Mouse (Mus musculus) liver, embryonic 11.5 days (tissue): Measurements from ENCODE around the gene Arsa. TPM values are rescaled to one million over a fixed set of nuclear protein-coding genes. Genes with fewer than 3 reads are reported as not detected.

ENCODE experiments used
- ATAC-seq: fragments of 200-750 bp; cut with Nextera tagmentation; replicated peaks from 2 replicates; pipeline ENCODE4 v1.8.0; 2017; ENCODE audit warnings: moderate number of reproducible peaks, mild to moderate bottlenecking, moderate TSS enrichment, moderate library complexity; ENCODE audit not compliant: low FRiP score
- DNase-seq: peaks from one replicate; pipeline ENCODE4 v3.0.0-alpha.2; 2017; ENCODE audit warnings: low spot score
- H3K27ac ChIP-seq: fragments of 300-500 bp; sonication (generic); 2 replicates; pipeline ENCODE4 v1.5.1; 2014; ENCODE audit warnings: mild to moderate bottlenecking, low read depth, low read length, control low read depth
- H3K27me3 ChIP-seq: fragments of 300-500 bp; sonication (generic); replicated peaks from 2 replicates; pipeline ENCODE4 v1.6.1; 2014; ENCODE audit warnings: low read length, mixed read lengths; ENCODE audit not compliant: control insufficient read depth, insufficient read depth
- H3K36me3 ChIP-seq: fragments of 300-500 bp; sonication (generic); 2 replicates; pipeline ENCODE4 v1.6.1; 2014; ENCODE audit warnings: mild to moderate bottlenecking, low read length, moderate library complexity, mixed read lengths; ENCODE audit not compliant: control insufficient read depth, insufficient read depth
- H3K4me1 ChIP-seq: fragments of 300-500 bp; sonication (generic); replicated peaks from 2 replicates; pipeline ENCODE4 v1.6.1; 2014; ENCODE audit warnings: low read length, mixed read lengths; ENCODE audit not compliant: control insufficient read depth, insufficient read depth
- H3K4me2 ChIP-seq: fragments of 300-500 bp; sonication (generic); 2 replicates; pipeline ENCODE4 v1.6.1; 2014; ENCODE audit warnings: mild to moderate bottlenecking, control low read depth, moderate library complexity
- H3K4me3 ChIP-seq: fragments of 300-500 bp; sonication (generic); 2 replicates; pipeline ENCODE4 v1.5.1; 2014; ENCODE audit warnings: low read depth, low read length, control low read depth
- H3K9ac ChIP-seq: fragments of 300-500 bp; sonication (generic); 2 replicates; pipeline ENCODE4 v1.6.1; 2014; ENCODE audit warnings: low read depth, low read length, control low read depth
- H3K9me3 ChIP-seq: fragments of 300-500 bp; sonication (generic); 2 replicates; pipeline ENCODE4 v1.6.1; 2016; ENCODE audit warnings: low read length, inconsistent platforms, mixed read lengths; ENCODE audit not compliant: control insufficient read depth
- WGBS: fragments of 180-500 bp; shearing (Covaris S2); extraction: QIAGEN DNeasy Blood & Tissue Kit; methylation state at CpG from one replicate; pipeline ENCODE4 v1.1.7; 2014; 5-methylcytosine and 5-hydroxymethylcytosine counted together
- polyA plus RNA-seq: library from polyadenylated mRNA; unstranded; fragments of >200 nt; fragmentation: Nextera tagmentation; extraction: Ambion mirVana; gene quantifications from 2 replicates; pipeline ENCODE4 v1.2.1, GENCODE M21; 2014

Arsa gene
- polyA plus RNA-seq, 1 experiment from 2014 or later, result 9.0 TPM

DNA sequence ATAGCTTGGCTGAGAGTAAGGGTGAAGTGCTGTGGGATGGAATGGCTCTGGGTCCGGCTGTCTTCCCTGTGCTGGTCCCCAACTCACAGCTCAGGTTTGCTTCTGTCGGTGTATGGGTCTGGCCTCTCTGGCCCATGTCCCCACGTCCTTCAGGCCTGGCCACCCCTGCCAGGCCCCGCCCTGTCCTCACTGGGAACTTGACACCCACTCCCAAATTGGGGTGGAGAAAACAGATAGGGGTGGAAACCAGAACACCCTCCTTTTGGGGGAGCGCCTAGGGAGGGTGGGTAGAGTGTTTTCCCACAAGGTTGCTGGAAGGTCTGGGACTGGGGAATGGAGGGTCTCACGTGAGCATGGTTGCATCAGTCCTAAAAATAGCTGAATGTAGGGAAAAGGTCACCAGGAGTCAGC is 51.5 kb downstream of the Arsa start, which contains the start of gene Cpt1b:
Gene Cpt1b (minus strand): TSS at position 153 of the 411 bp plus-strand sequence.
- H3K9ac ChIP-seq, result no peak within 1 kb of the TSS
- no peaks in the 10 kb centered on the region for H3K27me3 ChIP-seq
- no peaks in the 10 kb centered on the region for H3K9me3 ChIP-seq
- peaks cover 7% of the 10 kb centered on the region; the same call in 1 of the 2 replicates for H3K36me3 ChIP-seq
- H3K27ac ChIP-seq, result no peak within 1 kb of the TSS
- H3K4me3 ChIP-seq, result no peak within 1 kb of the TSS
- ATAC-seq (no peak), DNase-seq (no peak)
- WGBS, result 49% methylated on average over 6 of the region's 6 CpGs
- peak within 1 kb of the TSS; percentile 27 for H3K4me2 ChIP-seq
- peaks cover 8% of the 10 kb centered on the region for H3K4me1 ChIP-seq

DNA sequence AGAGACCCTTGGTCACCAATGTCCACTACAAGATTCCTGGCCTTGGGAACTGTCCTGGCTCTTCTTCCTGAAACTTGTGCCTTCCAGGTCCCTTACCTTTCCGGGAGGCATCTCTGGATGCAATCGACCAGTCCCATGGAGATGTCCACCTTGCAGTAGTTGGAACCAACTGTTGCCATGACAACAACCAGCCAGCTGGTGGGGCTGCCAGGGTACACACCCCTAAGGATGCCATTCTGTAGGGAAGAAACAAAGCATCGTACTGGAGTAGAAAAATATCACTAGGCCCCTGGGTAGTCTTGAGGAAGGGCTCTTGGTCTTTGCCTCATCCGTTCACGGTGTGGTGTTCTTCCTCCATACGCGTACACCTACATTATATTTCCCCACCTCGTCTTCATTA is 52.6 kb downstream of the Arsa start:
- H3K9ac ChIP-seq, result no peak overlapping the region
- no peaks in the 10 kb centered on the region for H3K9me3 ChIP-seq
- H3K4me1 ChIP-seq, result peaks cover 8% of the 10 kb centered on the region
- no peak overlapping the region for H3K27ac ChIP-seq
- ATAC-seq, result no peak
- 87% methylated on average over 8 of the region's 8 CpGs for WGBS
- DNase-seq, result no peak
- H3K4me2 ChIP-seq, result no peak overlapping the region
- no peaks in the 10 kb centered on the region for H3K27me3 ChIP-seq
- H3K36me3 ChIP-seq, result peaks cover 9% of the 10 kb centered on the region; the same call in 1 of the 2 replicates
- H3K4me3 ChIP-seq, result no peak overlapping the region

Other genes starting within 250 kb of the Arsa start
- 51.4 and 52.2 TPM in 2 replicates for gene Sbf1, start 162.1 kb downstream of the Arsa start, polyA plus RNA-seq
- gene Adm2, start 154.7 kb downstream of the Arsa start, polyA plus RNA-seq, result 6.6 and 7.0 TPM in 2 replicates
- 2.0 and 2.7 TPM in 2 replicates for gene Miox, start 143.0 kb downstream of the Arsa start, polyA plus RNA-seq
- 44.1 and 46.0 TPM in 2 replicates for gene Lmf2, start 121.8 kb downstream of the Arsa start, polyA plus RNA-seq
- 163 TPM in 2 replicates for gene Ncaph2, start 121.7 kb downstream of the Arsa start, polyA plus RNA-seq
- 8.1 and 9.7 TPM in 2 replicates for gene Sco2, start 103.6 kb downstream of the Arsa start, polyA plus RNA-seq
- gene Tymp, start 100.4 kb downstream of the Arsa start, polyA plus RNA-seq, result 1.5 and 1.8 TPM in 2 replicates
- 0.43 and 0.71 TPM in 2 replicates for gene Odf3b, start 98.1 kb downstream of the Arsa start, polyA plus RNA-seq
- gene Klhdc7b, start 92.5 kb downstream of the Arsa start, polyA plus RNA-seq, result not detected in 2 replicates
- not detected in 2 replicates for gene Syce3, start 66.9 kb downstream of the Arsa start, polyA plus RNA-seq
- gene Cpt1b, start 51.6 kb downstream of the Arsa start, polyA plus RNA-seq, result 3.5 and 3.9 TPM in 2 replicates
- gene C730034F03Rik, start 47.8 kb downstream of the Arsa start, polyA plus RNA-seq, result 2.0 and 2.8 TPM in 2 replicates
- gene Gm44502, start 47.7 kb downstream of the Arsa start, polyA plus RNA-seq, result not detected in 2 replicates
- 43.5 and 47.5 TPM in 2 replicates for gene Chkb, start 47.5 kb downstream of the Arsa start, polyA plus RNA-seq
- gene Mapk8ip2, start 23.5 kb downstream of the Arsa start, polyA plus RNA-seq, result 0.26 and 0.36 TPM in 2 replicates
- gene Shank3, start 22.2 kb upstream of the Arsa start, polyA plus RNA-seq, result 1.1 and 1.7 TPM in 2 replicates
- 0.11 TPM in 1 of 2 replicates, not detected in the other for gene Acr, start 90.9 kb upstream of the Arsa start, polyA plus RNA-seq
- gene Rabl2, start 114.5 kb upstream of the Arsa start, polyA plus RNA-seq, result 24.8 and 27.1 TPM in 2 replicates